Mouse (Mus musculus) forebrain, embryonic 16.5 days (tissue): ENCODE measurements around the gene Ybx1. TPM values are rescaled to one million over a fixed set of nuclear protein-coding genes. Genes with fewer than 3 reads are reported as not detected.

Experiments
- ATAC-seq: fragments of 200-750 bp; cut with Nextera tagmentation; 2 replicates; pipeline ENCODE4 v1.8.0; 2017; ENCODE audit warnings: mild to moderate bottlenecking, moderate library complexity
- H3K27ac ChIP-seq: fragments of 300-500 bp; sonication (generic); 2 replicates; pipeline ENCODE4 v1.5.1; 2014; ENCODE audit warnings: low read length, control low read depth
- H3K27me3 ChIP-seq: fragments of 300-500 bp; sonication (generic); replicated peaks from 2 replicates; pipeline ENCODE4 v1.6.1; 2014; ENCODE audit warnings: low read length; ENCODE audit not compliant: control insufficient read depth, insufficient read depth
- H3K36me3 ChIP-seq: fragments of 300-500 bp; sonication (generic); 2 replicates; pipeline ENCODE4 v1.6.1; 2014; ENCODE audit not compliant: control insufficient read depth, insufficient read depth
- H3K4me1 ChIP-seq: fragments of 300-500 bp; sonication (generic); replicated peaks from 2 replicates; pipeline ENCODE4 v1.6.1; 2014; ENCODE audit warnings: low read length; ENCODE audit not compliant: control insufficient read depth, insufficient read depth
- H3K4me2 ChIP-seq: fragments of 300-500 bp; sonication (generic); 2 replicates; pipeline ENCODE4 v1.6.1; 2014; ENCODE audit warnings: mild to moderate bottlenecking, low read length, control low read depth
- H3K4me3 ChIP-seq: fragments of 300-500 bp; sonication (generic); replicated peaks from 2 replicates; pipeline ENCODE4 v1.5.1; 2014; ENCODE audit warnings: mild to moderate bottlenecking, low read length, control low read depth
- H3K9ac ChIP-seq: fragments of 300-500 bp; sonication (generic); replicated peaks from 2 replicates; pipeline ENCODE4 v1.6.1; 2014; ENCODE audit warnings: low read depth, low read length, control low read depth
- H3K9me3 ChIP-seq: fragments of 300-500 bp; sonication (generic); 2 replicates; pipeline ENCODE4 v1.6.1; 2016; ENCODE audit warnings: low read length; ENCODE audit not compliant: control insufficient read depth
- WGBS: fragments of 180-500 bp; shearing (Covaris S2); extraction: QIAGEN DNeasy Blood & Tissue Kit; methylation state at CpG from one replicate; pipeline ENCODE4 v1.1.7; 2014; 5-methylcytosine and 5-hydroxymethylcytosine counted together
- polyA plus RNA-seq: library from polyadenylated mRNA; unstranded; fragments of >200 nt; fragmentation: Nextera tagmentation; extraction: Ambion mirVana; gene quantifications from 2 replicates; pipeline ENCODE4 v1.2.1, GENCODE M21; 2015

Gene Ybx1
- polyA plus RNA-seq, 1 experiment from 2014 or later: 731 TPM

GRCm38 (mm10) chr4:119245556-119245955 is 48.8 kb downstream of the Ybx1 start:
- peaks cover 4% of the 10 kb centered on the region; the same call in 1 of the 2 replicates for H3K36me3 ChIP-seq
- no peak overlapping the region for H3K4me2 ChIP-seq
- peak overlapping the region; percentile 9; the same call in 1 of the 2 replicates for H3K9ac ChIP-seq
- no peaks in the 10 kb centered on the region for H3K27me3 ChIP-seq
- ATAC-seq: peak; percentile 31
- WGBS: 40% methylated on average over 7 of the region's 7 CpGs
- no peaks in the 10 kb centered on the region for H3K9me3 ChIP-seq
- H3K4me1 ChIP-seq: peaks cover 18% of the 10 kb centered on the region
- H3K27ac ChIP-seq: no peak overlapping the region
- no peak overlapping the region for H3K4me3 ChIP-seq

GRCm38 (mm10) chr4:119244468-119245240 is 49.8 kb downstream of the Ybx1 start:
- H3K27ac ChIP-seq: no peak overlapping the region
- no peak overlapping the region for H3K4me3 ChIP-seq
- no peak overlapping the region for H3K4me2 ChIP-seq
- H3K9me3 ChIP-seq: no peaks in the 10 kb centered on the region
- H3K27me3 ChIP-seq: no peaks in the 10 kb centered on the region
- ATAC-seq: no peak
- H3K36me3 ChIP-seq: peaks cover 4% of the 10 kb centered on the region; the same call in 1 of the 2 replicates
- 80% methylated on average over 22 of the region's 22 CpGs for WGBS
- H3K4me1 ChIP-seq: peaks cover 19% of the 10 kb centered on the region
- no peak overlapping the region for H3K9ac ChIP-seq

- WGBS: 94% methylated on average over 12 of the region's 12 CpGs
- H3K4me3 ChIP-seq: no peak overlapping the region
- ATAC-seq: no peak
- peaks cover 4% of the 10 kb centered on the region; the same call in 1 of the 2 replicates for H3K36me3 ChIP-seq
- no peak overlapping the region for H3K4me2 ChIP-seq
- H3K4me1 ChIP-seq: peaks cover 23% of the 10 kb centered on the region
- no peak overlapping the region for H3K27ac ChIP-seq
- no peaks in the 10 kb centered on the region for H3K9me3 ChIP-seq
- H3K9ac ChIP-seq: no peak overlapping the region
- no peaks in the 10 kb centered on the region for H3K27me3 ChIP-seq
Measured at GRCm38 (mm10) chr4:119242571-119242970, 51.8 kb downstream of the Ybx1 start.

GRCm38 (mm10) chr4:119241664-119242063 is 52.7 kb downstream of the Ybx1 start:
- 81% methylated on average over 14 of the region's 14 CpGs for WGBS
- Histone ChIP-seq H3K4me3 (no peak overlapping the region), H3K36me3 (peaks cover 4% of the 10 kb centered on the region; the same call in 1 of the 2 replicates), H3K27ac (no peak overlapping the region), H3K4me1 (peaks cover 21% of the 10 kb centered on the region), H3K27me3 (no peaks in the 10 kb centered on the region), H3K4me2 (no peak overlapping the region), H3K9me3 (no peaks in the 10 kb centered on the region), H3K9ac (no peak overlapping the region)
- peak; percentile 26 for ATAC-seq

GRCm38 (mm10) chr4:119239181-119239682 is 55.2 kb downstream of the Ybx1 start:
- peak overlapping the region; percentile 88 for H3K27ac ChIP-seq
- H3K4me3 ChIP-seq: peak overlapping the region; percentile 11; the same call in 1 of the 2 replicates
- H3K4me2 ChIP-seq: 0 out of 2 replicates have a peak overlapping the region, but pooled peaks have one; percentile 25
- ATAC-seq: peak; percentile 84
- H3K36me3 ChIP-seq: peaks cover 6% of the 10 kb centered on the region; the same call in 1 of the 2 replicates
- H3K9me3 ChIP-seq: no peaks in the 10 kb centered on the region
- no peaks in the 10 kb centered on the region for H3K27me3 ChIP-seq
- 37% methylated on average over 12 of the region's 12 CpGs for WGBS
- peaks cover 9% of the 10 kb centered on the region for H3K4me1 ChIP-seq
- H3K9ac ChIP-seq: peak overlapping the region; percentile 56

- WGBS: 72% methylated on average over 3 of the region's 3 CpGs
- H3K4me2 ChIP-seq: no peak overlapping the region
- no peak overlapping the region for H3K4me3 ChIP-seq
- H3K36me3 ChIP-seq: 0 out of 2 replicates have a peak, but pooled peaks cover 4% of the 10 kb centered on the region
- no peak for ATAC-seq
- no peak overlapping the region for H3K9ac ChIP-seq
- H3K27me3 ChIP-seq: no peaks in the 10 kb centered on the region
- peaks cover 12% of the 10 kb centered on the region for H3K4me1 ChIP-seq
- H3K27ac ChIP-seq: no peak overlapping the region
- no peaks in the 10 kb centered on the region for H3K9me3 ChIP-seq
Measured at GRCm38 (mm10) chr4:119238661-119239060, 55.7 kb downstream of the Ybx1 start.

GRCm38 (mm10) chr4:119234348-119234747 is 60.1 kb downstream of the Ybx1 start:
- Histone ChIP-seq H3K27ac (no peak overlapping the region), H3K27me3 (no peaks in the 10 kb centered on the region), H3K9ac (no peak overlapping the region), H3K4me2 (peak overlapping the region; percentile 91), H3K4me1 (peaks cover 17% of the 10 kb centered on the region), H3K9me3 (no peaks in the 10 kb centered on the region), H3K4me3 (peak overlapping the region; percentile 86; the same call in 1 of the 2 replicates), H3K36me3 (0 out of 2 replicates have a peak, but pooled peaks cover 2% of the 10 kb centered on the region)
- ATAC-seq: no peak
- WGBS: 92% methylated on average over 3 of the region's 3 CpGs

- H3K36me3 ChIP-seq: 0 out of 2 replicates have a peak, but pooled peaks cover 2% of the 10 kb centered on the region
- H3K4me3 ChIP-seq: peak overlapping the region; percentile 86
- H3K4me2 ChIP-seq: peak overlapping the region; percentile 91
- H3K27me3 ChIP-seq: no peaks in the 10 kb centered on the region
- peak overlapping the region; percentile 60 for H3K27ac ChIP-seq
- no peaks in the 10 kb centered on the region for H3K9me3 ChIP-seq
- under 1% methylated on average over 35 of the region's 36 CpGs for WGBS
- peak; percentile 45 for ATAC-seq
- H3K4me1 ChIP-seq: peaks cover 16% of the 10 kb centered on the region
- H3K9ac ChIP-seq: peak overlapping the region; percentile 79
Measured at GRCm38 (mm10) chr4:119233256-119233901, 61.0 kb downstream of the Ybx1 start.
